Mouse (Mus musculus): ENCODE data around the gene Plxnd1. TPM values are rescaled to one million over a fixed set of nuclear protein-coding genes. Genes with fewer than 3 reads are reported as not detected.

Plxnd1 gene
- total RNA-seq, 2 experiments from 2014 or later, result 54.6 to 68.7 TPM

GRCm38 (mm10) chr6:115999227-115999626, 4.4 kb upstream of the Plxnd1 start:
- peak in 1 of 2 experiments; percentile 47 for DNase-seq

- no peak for DNase-seq
These were observed 4.0 kb upstream of the Plxnd1 start for GRCm38 (mm10) chr6:115998758-115999157.

GRCm38 (mm10) chr6:115997726-115998311, 3.0 kb upstream of the Plxnd1 start:
- no peak for DNase-seq

- peak; percentile 76 to 91 for DNase-seq
These were observed 1.5 kb upstream of the Plxnd1 start for GRCm38 (mm10) chr6:115996171-115996851.

- peak; percentile 40 to 64 for DNase-seq
These were observed 731 bp upstream of the Plxnd1 start for GRCm38 (mm10) chr6:115995531-115995941.

GRCm38 (mm10) chr6:115994146-115994876, 494 bp downstream of the Plxnd1 start:
- peak; percentile 49 to 64 for DNase-seq

GRCm38 (mm10) chr6:115993463-115994145, 1.2 kb downstream of the Plxnd1 start:
- peak; percentile 29 to 64 for DNase-seq

- no peak for DNase-seq
These were observed 1.8 kb downstream of the Plxnd1 start for GRCm38 (mm10) chr6:115992981-115993380.

GRCm38 (mm10) chr6:115991881-115992620, 2.8 kb downstream of the Plxnd1 start:
- peak; percentile 68 to 69 for DNase-seq

- peak; percentile 62 to 70 for DNase-seq
These were observed 3.5 kb downstream of the Plxnd1 start for GRCm38 (mm10) chr6:115991108-115991880.

- DNase-seq, result peak in 1 of 2 experiments; percentile 29
These were observed 4.3 kb downstream of the Plxnd1 start for GRCm38 (mm10) chr6:115990479-115990878.

GRCm38 (mm10) chr6:115990056-115990455, 4.7 kb downstream of the Plxnd1 start:
- no peak for DNase-seq

- DNase-seq, result no peak
These were observed 5.2 kb downstream of the Plxnd1 start for GRCm38 (mm10) chr6:115989607-115990006.

GRCm38 (mm10) chr6:115989032-115989431, 5.8 kb downstream of the Plxnd1 start:
- peak in 1 of 2 experiments; percentile 34 for DNase-seq

- DNase-seq, result no peak
These were observed 7.6 kb downstream of the Plxnd1 start for GRCm38 (mm10) chr6:115987096-115987747.

GRCm38 (mm10) chr6:115986472-115987095, 8.2 kb downstream of the Plxnd1 start:
- peak in 1 of 2 experiments; percentile 74 for DNase-seq

GRCm38 (mm10) chr6:115985622-115986021, 9.2 kb downstream of the Plxnd1 start:
- DNase-seq, result no peak

- no peak for DNase-seq
These were observed 10.2 kb downstream of the Plxnd1 start for GRCm38 (mm10) chr6:115984580-115984979.

GRCm38 (mm10) chr6:115983306-115984038, 11.3 kb downstream of the Plxnd1 start:
- no peak for DNase-seq
